In genomic region chr4:54837326-54837725, GRCm38 (mm10) we compare ENCODE assay signal across 9 mouse cellular contexts.
A peak's percentile ranks its signal among the peaks of the same experiment; 100 is the strongest.
DNase-seq lines count a peak whose midpoint lies in the region; ATAC-seq and TF ChIP-seq lines count a peak whose summit lies in the region.
"Had no signal": no experiment of that assay in that cellular context is flagged by ENCODE, and none has a peak within 500 bp of the region (broad histone marks: within the 10 kb centered on the region; RNA-seq: fewer than 3 reads in every experiment).

No protein-coding gene starts in this region.

- WGBS in liver, adult 2 months: 14% methylated on average over 2 of the region's 2 CpGs
- 56% methylated on average over 2 of the region's 2 CpGs for WGBS in liver, embryonic 12.5 days (ENCODE audit: insufficient replicate concordance)
- 59% methylated on average over 2 of the region's 2 CpGs for WGBS in stomach, postnatal 0 days

- H3K36me3 ChIP-seq in liver, adult 2 months (ENCODE audit: control insufficient read depth, insufficient read depth, low read length): no peaks in the 10 kb centered on the region
- no peaks in the 10 kb centered on the region for H3K36me3 ChIP-seq in liver, embryonic 12.5 days
- H3K36me3 ChIP-seq in stomach, postnatal 0 days (ENCODE audit: control insufficient read depth, insufficient read depth, low read length): no peaks in the 10 kb centered on the region
- H3K36me3 ChIP-seq: liver, embryonic 13.5 days had no signal

- no peak for TF ChIP-seq POLR2A in liver, adult 2 months (IDR thresholded peaks at IDR 0.05; ENCODE audit: extremely low read depth, insufficient read depth, low read length)

- no peak overlapping the region for H3K4me2 ChIP-seq in liver, embryonic 12.5 days
- H3K4me2 ChIP-seq in stomach, postnatal 0 days (replicated peaks; ENCODE audit: low read depth): no peak overlapping the region
- H3K4me2 ChIP-seq: liver, embryonic 13.5 days had no signal

- no peaks in the 10 kb centered on the region for H3K9me3 ChIP-seq in liver, embryonic 12.5 days (replicated peaks)
- no peaks in the 10 kb centered on the region for H3K9me3 ChIP-seq in stomach, postnatal 0 days (ENCODE audit: control insufficient read depth, low read length)
- H3K9me3 ChIP-seq: liver, embryonic 13.5 days had no signal

- DNase-seq in liver, adult 2 months (ENCODE audit: extremely low read depth, low read depth, low spot score): peak; percentile 84
- peak; percentile 47 for DNase-seq in fibroblast of lung, adult 2 months (ENCODE audit: low read depth)
- peak; percentile 28 for DNase-seq in kidney, postnatal 10 days
- peak; percentile 43 for DNase-seq in right cerebral cortex, postnatal 25 days
- no peak for DNase-seq in embryo, embryonic 10 days (ENCODE audit: low spot score)
- no peak for DNase-seq in stomach, postnatal 0 days (ENCODE audit: low spot score)
- no peak for DNase-seq in T-cell, adult 2 months (ENCODE audit: low spot score)
- DNase-seq: liver, embryonic 13.5 days had no signal

- H3K79me2 ChIP-seq in liver, adult 2 months (ENCODE audit: control insufficient read depth, insufficient read depth, low read length): no peaks in the 10 kb centered on the region

- peak overlapping the region; percentile 10; the same call in 1 of the 2 replicates for H3K27ac ChIP-seq in liver, adult 2 months (replicated peaks; ENCODE audit: insufficient read depth, low read depth, low read length)
- no peak overlapping the region for H3K27ac ChIP-seq in liver, embryonic 12.5 days
- H3K27ac ChIP-seq in stomach, postnatal 0 days (replicated peaks): no peak overlapping the region
- H3K27ac ChIP-seq: liver, embryonic 13.5 days had no signal

- no peaks in the 10 kb centered on the region for H3K27me3 ChIP-seq in liver, adult 2 months (ENCODE audit: control insufficient read depth, insufficient read depth, low read length)
- H3K27me3 ChIP-seq in liver, embryonic 12.5 days (replicated peaks): no peaks in the 10 kb centered on the region
- H3K27me3 ChIP-seq in stomach, postnatal 0 days (ENCODE audit: control insufficient read depth, insufficient read depth, low read length): no peaks in the 10 kb centered on the region
- H3K27me3 ChIP-seq: liver, embryonic 13.5 days had no signal

- ATAC-seq in liver, embryonic 12.5 days: no peak
- ATAC-seq in stomach, postnatal 0 days (ENCODE audit: low FRiP score, low TSS enrichment): no peak

- no peak overlapping the region for H3K4me3 ChIP-seq in liver, adult 2 months (ENCODE audit: insufficient read depth, low read depth, low read length)
- H3K4me3 ChIP-seq in liver, embryonic 12.5 days: no peak overlapping the region
- H3K4me3 ChIP-seq in stomach, postnatal 0 days (ENCODE audit: low read depth, low read length): no peak overlapping the region
- H3K4me3 ChIP-seq: liver, embryonic 13.5 days had no signal

- no peak for TF ChIP-seq CTCF in liver, adult 2 months (IDR thresholded peaks at IDR 0.05; ENCODE audit: low read depth, low read length)
- no peak for TF ChIP-seq CTCF in stomach, postnatal 0 days (IDR thresholded peaks at IDR 0.05; ENCODE audit: low read depth)

- H3K9ac ChIP-seq in liver, adult 2 months (ENCODE audit: low read depth, low read length): no peak overlapping the region
- no peak overlapping the region for H3K9ac ChIP-seq in liver, embryonic 12.5 days
- no peak overlapping the region for H3K9ac ChIP-seq in stomach, postnatal 0 days (ENCODE audit: low read length)
- H3K9ac ChIP-seq: liver, embryonic 13.5 days had no signal

- TF ChIP-seq EP300 in stomach, postnatal 0 days (optimal IDR thresholded peaks at IDR 0.05): no peak

- peaks cover 3% of the 10 kb centered on the region; the same call in 1 of the 2 replicates for H3K4me1 ChIP-seq in liver, adult 2 months (ENCODE audit: control insufficient read depth, insufficient read depth, low read length)
- no peaks in the 10 kb centered on the region for H3K4me1 ChIP-seq in liver, embryonic 12.5 days
- H3K4me1 ChIP-seq in stomach, postnatal 0 days (replicated peaks; ENCODE audit: control insufficient read depth, insufficient read depth): no peaks in the 10 kb centered on the region
- H3K4me1 ChIP-seq: liver, embryonic 13.5 days had no signal

Comparison
In these comparisons a context has a peak if more than half of its experiments do, and no peak if none do; other contexts are left out.
1. DNase-seq: peak in liver, adult 2 months (single experiment), fibroblast of lung, adult 2 months (single experiment), kidney, postnatal 10 days (single experiment) and right cerebral cortex, postnatal 25 days (single experiment); none in embryo, embryonic 10 days (single experiment), stomach, postnatal 0 days (single experiment) and T-cell, adult 2 months (single experiment).